Mouse (Mus musculus) central nervous system, embryonic 11.5 days (tissue): ENCODE results near the gene Asb16. TPM values are rescaled to one million over a fixed set of nuclear protein-coding genes. Genes with fewer than 3 reads are reported as not detected.

Source experiments
- polyA plus RNA-seq: library from polyadenylated mRNA; depleted of rRNA; stranded (reverse); fragments of >200 nt; gene quantifications from 2 replicates; pipeline ENCODE4 v1.2.3, GENCODE M21; 2012; rRNA removed

Asb16 gene
- 0.30 and 0.55 TPM in 2 replicates for polyA plus RNA-seq

GRCm38 (mm10) chr11:102268520-102269244, at the start of gene Asb16:
TSS of gene Asb16 (plus strand) at chr11:102268743.

GRCm38 (mm10) chr11:102230006-102230741, 38.4 kb upstream of the Asb16 start, which contains the start of gene Hdac5:
TSS of gene Hdac5 (minus strand) at chr11:102230166.

GRCm38 (mm10) chr11:102248630-102249230, 19.8 kb upstream of the Asb16 start, which contains the start of gene BC030867:
TSS of gene BC030867 (plus strand) at chr11:102248882.

GRCm38 (mm10) chr11:102284501-102285094, 16.1 kb downstream of the Asb16 start, which contains the start of gene Tmub2:
TSS of gene Tmub2 (plus strand) at chr11:102284931.

GRCm38 (mm10) chr11:102296491-102297472, 28.2 kb downstream of the Asb16 start, which contains the start of gene Atxn7l3:
TSS of gene Atxn7l3 (minus strand) at chr11:102296631.

GRCm38 (mm10) chr11:102319410-102319792, 50.9 kb downstream of the Asb16 start, which contains the start of gene Ubtf:
TSS of gene Ubtf (minus strand) at chr11:102319742.

Other genes starting within 250 kb of the Asb16 start
- gene Mpp3, start 240.3 kb upstream of the Asb16 start, polyA plus RNA-seq, result 27.2 and 29.5 TPM in 2 replicates
- gene Cd300lg, start 227.2 kb upstream of the Asb16 start, polyA plus RNA-seq, result 0.18 and 0.27 TPM in 2 replicates
- gene Mpp2, start 180.2 kb upstream of the Asb16 start, polyA plus RNA-seq, result 19.5 and 22.5 TPM in 2 replicates
- not detected in 2 replicates for gene Ppy, start 167.4 kb upstream of the Asb16 start, polyA plus RNA-seq
- gene Pyy, start 160.9 kb upstream of the Asb16 start, polyA plus RNA-seq, result 1.8 and 4.3 TPM in 2 replicates
- 0.21 and 0.50 TPM in 2 replicates for gene Nags, start 123.2 kb upstream of the Asb16 start, polyA plus RNA-seq
- 33.5 and 34.9 TPM in 2 replicates for gene Tmem101, start 112.3 kb upstream of the Asb16 start, polyA plus RNA-seq
- gene Lsm12, start 83.4 kb upstream of the Asb16 start, polyA plus RNA-seq, result 45.4 and 59.2 TPM in 2 replicates
- 34.9 and 38.5 TPM in 2 replicates for gene G6pc3, start 79.1 kb upstream of the Asb16 start, polyA plus RNA-seq
- gene Hdac5, start 38.6 kb upstream of the Asb16 start, polyA plus RNA-seq, result 62.5 and 110 TPM in 2 replicates
- 14.9 and 17.9 TPM in 2 replicates for gene BC030867, start 19.9 kb upstream of the Asb16 start, polyA plus RNA-seq
- gene Tmub2, start 16.2 kb downstream of the Asb16 start, polyA plus RNA-seq, result 31.0 and 49.3 TPM in 2 replicates
- 62.8 and 72.5 TPM in 2 replicates for gene Atxn7l3, start 27.9 kb downstream of the Asb16 start, polyA plus RNA-seq
- gene Ubtf, start 51.0 kb downstream of the Asb16 start, polyA plus RNA-seq, result 89.8 and 217 TPM in 2 replicates
- gene Slc4a1, start 97.5 kb downstream of the Asb16 start, polyA plus RNA-seq, result 31.2 and 52.6 TPM in 2 replicates
- gene Rundc3a, start 124.7 kb downstream of the Asb16 start, polyA plus RNA-seq, result 89.0 and 259 TPM in 2 replicates
- 99.5 and 102 TPM in 2 replicates for gene Slc25a39, start 139.2 kb downstream of the Asb16 start, polyA plus RNA-seq
- 43.8 and 51.9 TPM in 2 replicates for gene Grn, start 161.6 kb downstream of the Asb16 start, polyA plus RNA-seq
- 58.6 and 63.7 TPM in 2 replicates for gene Fam171a2, start 178.9 kb downstream of the Asb16 start, polyA plus RNA-seq
- 12.7 and 21.3 TPM in 2 replicates for gene Itga2b, start 201.4 kb downstream of the Asb16 start, polyA plus RNA-seq